Mouse (Mus musculus): ENCODE results near the gene Gja8.

Gja8 gene

DNA sequence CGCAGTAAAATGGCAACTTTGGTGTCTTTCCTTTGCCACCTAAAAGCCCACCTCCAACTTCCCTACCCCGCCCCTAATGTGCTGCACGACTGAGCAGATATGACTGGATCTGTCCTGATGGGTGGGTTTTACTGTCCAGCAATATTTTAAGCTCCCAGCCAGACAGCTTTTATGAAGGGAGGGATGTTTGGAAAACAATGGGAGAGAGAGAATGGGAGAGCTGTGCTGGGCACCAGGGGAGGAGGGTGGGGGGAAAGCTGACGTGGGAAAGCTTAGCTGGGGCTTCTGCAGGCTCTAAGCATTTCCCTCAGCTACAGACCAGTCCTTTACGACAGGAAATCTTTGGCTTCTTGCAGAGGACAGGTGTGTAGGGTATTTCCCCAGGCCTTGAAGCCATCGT lies at the start of gene Gja8:
Gja8 (minus strand) TSS at position 101 of the 400 bp plus-strand sequence.
- DNase-seq (ENCODE audit: low read depth, low spot score) = no peak

DNA sequence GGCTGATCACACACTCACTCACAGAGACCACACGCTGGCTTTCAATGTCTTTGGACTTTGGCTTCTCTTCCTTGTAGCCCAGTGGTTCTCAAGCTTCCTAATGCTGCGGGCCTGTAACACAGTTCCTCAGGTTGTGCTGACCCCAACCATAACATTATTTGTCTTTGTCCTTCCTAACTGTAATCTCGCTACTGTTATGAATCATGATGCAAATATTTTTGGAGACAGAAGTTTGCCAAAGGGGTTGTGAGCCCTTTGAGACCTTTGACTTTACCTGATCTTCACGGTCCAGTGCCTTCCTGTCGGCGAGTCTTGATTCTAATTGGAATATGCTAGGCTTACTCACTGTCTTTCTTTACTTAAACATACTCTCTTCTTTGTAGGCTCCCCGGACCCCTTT lies 48.6 kb upstream of the Gja8 start:
- no peak for DNase-seq (ENCODE audit: low read depth, low spot score)

GRCm38 (mm10) chr3:96970986-96971385 lies 45.2 kb upstream of the Gja8 start:
- no peak for DNase-seq (ENCODE audit: low read depth, low spot score)

DNA sequence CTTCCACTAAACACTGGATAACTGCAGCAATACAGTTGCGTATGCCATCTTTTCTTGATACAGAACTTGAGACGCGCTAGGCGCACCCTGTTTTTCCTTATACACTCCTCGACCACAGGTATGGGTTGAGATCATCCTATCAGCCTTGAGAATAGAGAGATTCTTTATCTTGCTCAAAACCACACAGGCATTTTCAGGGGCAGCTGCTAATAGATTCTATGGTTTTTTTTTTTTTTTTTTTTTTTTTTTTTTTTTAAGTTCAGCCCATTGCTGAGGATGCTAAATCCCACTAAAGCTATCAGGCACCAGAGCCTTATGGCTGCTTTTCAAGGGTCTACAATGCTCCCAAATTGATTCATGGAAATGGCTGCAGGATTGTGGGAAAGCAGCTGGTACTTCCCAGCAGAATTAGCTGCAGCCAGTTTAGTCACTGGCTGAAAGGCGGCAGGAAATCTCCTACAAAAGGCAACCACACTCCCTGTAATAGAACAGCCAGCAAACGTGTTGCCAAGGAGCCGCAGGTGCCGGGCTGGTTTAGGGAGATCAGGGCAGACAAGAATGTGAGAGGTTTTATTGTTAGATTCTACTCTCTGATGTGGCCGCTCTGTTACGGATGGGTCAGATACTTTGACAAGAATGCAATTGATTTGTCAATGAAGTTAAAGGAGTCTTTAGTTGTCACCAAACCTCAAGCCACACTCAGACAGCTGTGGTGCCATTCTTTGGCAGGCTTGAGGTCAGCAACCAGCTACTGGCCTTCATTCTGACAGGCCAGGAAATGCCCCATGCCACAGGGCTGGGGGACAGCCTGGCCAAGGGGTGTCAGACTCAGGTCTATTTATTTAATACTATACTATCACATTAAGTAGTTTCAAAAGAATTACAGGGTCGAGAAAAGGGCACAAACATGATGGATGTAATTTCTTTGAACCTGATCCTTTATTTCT lies 37.5 kb upstream of the Gja8 start:
- DNase-seq (ENCODE audit: low read depth, low spot score) = no peak

DNA sequence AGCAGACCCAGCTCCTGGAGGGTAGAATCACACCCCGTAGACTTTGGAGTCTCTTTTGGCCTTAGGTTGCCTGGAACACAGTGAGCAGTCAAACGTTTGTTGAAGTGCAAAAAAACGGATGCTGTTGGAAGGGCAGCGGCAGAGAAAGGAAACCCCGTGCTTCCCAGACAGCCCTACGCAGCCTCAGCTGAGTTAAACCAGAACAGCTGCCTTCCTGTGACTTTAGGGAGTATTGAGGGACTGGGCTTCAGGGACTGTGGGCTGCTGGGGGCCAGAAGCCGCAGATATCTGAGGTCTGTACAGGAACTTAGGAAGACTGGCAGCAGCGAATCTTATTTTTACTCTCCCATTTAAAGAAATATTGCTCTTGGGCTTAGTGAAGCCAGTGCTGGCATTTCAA lies 34.8 kb upstream of the Gja8 start:
- no peak for DNase-seq (ENCODE audit: low read depth, low spot score)

GRCm38 (mm10) chr3:96953489-96954233 lies 27.8 kb upstream of the Gja8 start:
- no peak for DNase-seq (ENCODE audit: low read depth, low spot score)

DNA sequence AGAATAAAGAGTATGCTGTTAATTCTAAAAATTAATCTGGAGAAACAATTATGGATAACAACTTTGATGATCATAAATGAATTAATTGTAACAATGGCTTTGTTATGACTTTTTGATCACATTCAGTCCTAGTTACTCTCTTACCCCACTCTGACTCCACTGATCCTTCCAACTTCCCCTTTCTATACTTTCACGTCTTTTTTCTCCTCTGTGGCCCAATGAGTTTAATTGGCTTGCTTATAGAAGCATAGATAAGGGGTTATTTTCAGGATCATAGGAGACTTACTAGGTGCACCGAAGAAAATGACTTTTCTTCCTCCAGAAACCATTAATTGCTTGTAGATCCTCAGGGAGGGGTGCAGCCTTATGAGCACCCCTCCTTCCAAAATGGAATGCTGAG lies 16.9 kb upstream of the Gja8 start:
- DNase-seq (ENCODE audit: low read depth, low spot score) = no peak

DNA sequence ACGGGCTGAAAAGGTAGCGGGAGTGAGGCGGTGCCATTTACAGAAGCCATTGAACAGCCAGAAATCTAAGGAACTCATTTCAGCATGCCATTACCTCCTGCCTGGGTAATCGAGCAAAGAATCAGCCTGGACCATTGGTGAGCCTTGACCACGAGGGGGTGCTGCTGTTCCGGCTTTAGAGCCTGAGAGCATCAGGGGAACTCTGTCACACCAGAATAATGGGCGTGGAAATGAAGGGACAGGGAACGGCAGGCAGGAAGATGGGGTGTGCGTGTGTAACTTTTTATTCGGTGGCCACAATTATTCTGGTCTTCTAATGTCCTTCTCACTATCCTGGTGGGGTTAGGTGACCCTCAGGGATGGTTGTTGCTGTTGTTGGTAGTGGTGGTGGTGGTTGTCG lies 12.9 kb upstream of the Gja8 start:
- DNase-seq (ENCODE audit: low read depth, low spot score) = peak; percentile 78

- DNase-seq (ENCODE audit: low read depth, low spot score) = peak; percentile 37
Observed at GRCm38 (mm10) chr3:96937606-96938005, 11.8 kb upstream of the Gja8 start.

GRCm38 (mm10) chr3:96936241-96936640 lies 10.4 kb upstream of the Gja8 start:
- peak; percentile 64 for DNase-seq (ENCODE audit: low read depth, low spot score)

DNA sequence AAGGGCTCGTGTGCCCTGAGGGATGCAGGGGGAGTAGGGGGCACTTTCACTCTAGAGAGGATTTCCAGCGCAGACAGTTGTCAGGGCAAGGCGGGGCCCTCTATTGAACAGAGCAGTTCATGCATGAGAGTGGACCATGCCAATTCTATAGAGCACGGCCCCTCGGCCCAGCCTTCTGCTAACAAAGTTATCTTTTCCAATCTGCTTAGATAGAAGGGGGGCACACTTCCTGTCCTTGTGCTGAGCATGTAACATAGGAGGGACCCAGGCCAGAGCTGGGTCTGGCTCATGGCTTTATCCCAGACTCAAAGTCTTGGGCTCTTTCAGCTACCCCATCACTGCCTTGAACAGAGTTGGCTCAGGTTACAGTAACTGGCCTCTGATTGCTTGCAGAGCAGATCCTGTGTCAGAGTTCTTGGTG lies 5.5 kb upstream of the Gja8 start:
- DNase-seq (ENCODE audit: low read depth, low spot score) = no peak

DNA sequence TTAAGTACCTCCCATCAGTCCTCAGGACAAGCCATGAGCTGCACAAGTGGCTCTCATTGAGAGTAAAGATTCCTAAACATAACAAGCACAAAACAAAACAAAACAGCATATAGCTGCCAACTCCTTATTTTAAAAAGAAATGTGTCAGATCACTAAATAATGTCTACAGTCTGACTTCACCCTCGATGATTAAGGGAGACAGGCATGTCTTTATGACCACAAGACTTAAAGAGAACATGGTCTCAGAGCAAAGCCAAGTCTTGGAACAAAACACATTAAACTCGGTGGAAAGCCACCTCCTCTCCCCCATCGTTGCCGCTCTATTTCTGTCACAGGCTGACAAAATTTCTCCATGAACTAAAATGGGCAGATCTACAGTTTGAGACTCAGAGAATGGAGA lies 1.2 kb downstream of the Gja8 start:
- DNase-seq (ENCODE audit: low read depth, low spot score) = no peak

GRCm38 (mm10) chr3:96920991-96921390 lies 4.8 kb downstream of the Gja8 start:
- DNase-seq (ENCODE audit: low read depth, low spot score) = no peak

DNA sequence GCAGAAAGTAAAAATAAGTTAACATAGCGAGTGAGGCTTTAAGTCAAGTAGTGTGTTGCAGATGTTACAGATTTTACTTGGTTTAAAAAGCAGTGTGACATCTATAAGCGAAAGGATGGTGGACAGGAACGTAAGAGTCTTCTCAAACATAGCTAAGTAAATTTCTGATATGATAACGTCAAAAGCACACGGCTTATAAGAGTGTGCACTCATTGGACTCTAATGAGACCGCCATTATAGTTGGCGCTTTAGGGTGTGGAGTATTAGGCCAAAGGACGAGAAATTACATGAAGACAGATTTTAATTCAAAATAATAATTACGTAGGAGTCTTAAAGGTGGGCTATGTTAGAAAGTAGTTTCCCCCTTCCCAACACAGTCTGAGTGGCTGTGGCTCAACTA lies 20.2 kb downstream of the Gja8 start:
- DNase-seq (ENCODE audit: low read depth, low spot score) = no peak

DNA sequence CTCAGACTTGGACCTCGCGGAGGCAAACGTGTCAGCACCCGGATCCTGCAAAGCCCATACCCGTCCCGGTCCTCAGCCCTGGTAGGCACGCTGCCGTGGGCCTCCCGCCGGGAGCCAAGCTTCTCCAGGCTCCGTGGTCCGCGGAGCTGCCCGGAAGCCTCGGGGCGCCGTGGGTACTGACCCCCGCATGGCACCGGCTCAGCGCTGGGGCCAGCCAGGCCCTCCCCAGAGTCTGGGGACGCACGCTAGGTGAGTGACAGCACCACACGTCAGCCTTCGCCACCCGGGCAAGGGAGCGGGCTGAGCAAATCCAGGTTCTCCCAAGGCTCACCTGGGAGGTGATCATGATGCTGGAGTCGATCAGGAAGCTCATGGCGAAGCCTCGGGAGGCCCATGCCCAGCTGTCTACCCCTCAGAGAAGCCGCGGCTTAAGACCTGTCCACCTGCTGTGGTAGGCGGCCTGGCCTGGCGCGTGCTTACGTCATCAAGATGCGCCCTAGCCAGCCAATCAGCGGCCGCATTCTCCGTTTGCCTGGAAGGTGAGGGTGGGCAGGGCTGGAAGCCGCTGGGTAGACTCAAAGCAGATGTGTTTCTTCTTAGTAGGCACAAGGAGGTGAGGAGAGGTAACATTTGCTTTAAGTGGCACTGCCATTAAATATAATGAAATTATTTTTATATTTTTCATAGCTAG lies 20.8 kb downstream of the Gja8 start, which contains the start of gene Gpr89:
Gpr89 (minus strand) TSS at position 496 of the 691 bp plus-strand sequence.
- DNase-seq (ENCODE audit: low read depth, low spot score) = peak; percentile 75

- no peak for DNase-seq (ENCODE audit: low read depth, low spot score)
Observed at GRCm38 (mm10) chr3:96904393-96904792, 21.4 kb downstream of the Gja8 start, which contains the start of gene Gja5. Gene Gja5, plus strand, starts transcription at chr3:96904693.

DNA sequence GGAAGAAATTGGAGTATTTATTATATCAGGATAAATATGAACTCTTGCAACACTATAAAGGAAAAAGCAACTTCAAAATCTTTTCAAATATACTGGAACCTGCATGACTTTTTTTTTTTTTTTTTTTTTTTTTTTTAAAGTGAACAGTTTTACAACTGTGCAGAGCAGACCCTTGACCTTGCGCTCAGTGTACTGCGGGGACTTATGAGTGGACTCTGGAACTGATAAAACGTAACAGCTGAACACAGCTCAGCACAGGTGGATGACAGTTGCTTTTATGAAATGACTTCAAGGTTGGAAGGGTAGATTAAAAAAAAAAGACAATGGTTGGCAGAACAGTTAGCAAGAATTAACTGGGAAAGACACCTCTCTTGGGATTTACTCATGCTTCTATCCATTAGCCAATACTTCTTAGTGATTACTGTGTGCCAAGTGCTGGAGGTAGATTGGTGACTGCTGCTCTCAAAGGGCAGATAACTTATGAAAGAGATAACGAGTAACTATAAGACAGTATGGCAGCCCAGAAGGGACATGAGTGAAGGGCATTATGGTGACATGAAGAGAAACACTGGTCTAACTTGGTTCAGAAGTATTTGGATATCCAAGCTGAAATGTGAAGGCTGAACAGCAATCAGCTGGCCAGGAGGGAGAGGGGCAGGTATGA lies 23.4 kb downstream of the Gja8 start:
- DNase-seq (ENCODE audit: low read depth, low spot score) = no peak

DNA sequence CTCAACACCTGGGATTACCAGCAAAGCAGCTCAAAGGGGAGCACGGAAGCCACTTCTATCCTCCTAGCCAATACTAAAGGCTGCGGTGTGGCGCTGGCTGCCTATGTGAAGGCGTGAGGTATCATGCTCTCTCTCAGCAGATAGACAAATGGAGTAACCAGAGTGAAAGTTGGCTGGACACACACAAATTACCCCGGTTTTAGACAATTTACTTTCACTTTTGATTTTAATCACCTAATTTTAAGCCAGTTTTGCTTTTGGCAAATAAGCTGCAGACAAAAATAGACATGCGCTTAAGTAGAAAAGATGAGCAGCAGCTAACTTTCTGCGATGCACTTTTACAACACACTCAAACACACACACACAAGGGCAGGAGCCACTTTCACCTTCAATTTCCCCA lies 42.1 kb downstream of the Gja8 start:
- no peak for DNase-seq (ENCODE audit: low read depth, low spot score)

DNA sequence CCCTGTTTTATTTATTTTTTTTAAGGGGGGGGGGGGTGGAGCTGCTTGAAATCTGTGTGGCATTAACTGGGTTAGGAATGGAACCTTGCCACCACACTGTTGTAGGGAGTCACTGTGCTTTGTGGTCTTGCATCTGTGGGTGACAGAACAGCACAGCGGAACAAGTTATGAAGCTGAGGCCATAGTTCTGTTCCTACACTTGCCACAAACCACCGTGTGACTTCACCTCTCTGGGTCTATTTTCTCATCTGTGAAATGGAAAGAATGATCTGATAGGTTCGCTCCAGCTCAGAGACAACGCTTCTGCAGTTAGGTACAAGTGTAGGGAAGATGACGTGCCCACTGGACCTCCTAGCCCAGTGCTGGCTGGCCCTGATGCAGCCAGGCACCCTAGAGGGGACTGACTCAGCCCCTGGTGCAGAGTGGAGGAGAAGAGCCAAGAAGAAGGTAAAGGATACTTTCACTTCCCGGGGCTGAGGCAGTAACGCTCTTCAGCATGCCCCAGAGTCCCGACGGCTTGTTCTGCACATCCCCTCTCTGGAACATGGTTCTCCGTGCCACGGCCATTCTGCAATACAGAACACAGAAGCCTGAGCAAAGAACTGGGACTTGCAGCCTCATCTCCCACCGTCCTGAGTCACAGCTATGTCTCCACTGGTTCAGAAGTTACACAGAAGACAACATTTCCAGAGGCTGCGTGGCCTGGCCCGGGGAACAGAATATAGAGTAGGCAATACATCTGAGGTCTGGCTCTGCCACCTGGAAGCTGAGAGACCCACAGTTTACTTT lies 43.6 kb downstream of the Gja8 start:
- DNase-seq (ENCODE audit: low read depth, low spot score) = no peak

DNA sequence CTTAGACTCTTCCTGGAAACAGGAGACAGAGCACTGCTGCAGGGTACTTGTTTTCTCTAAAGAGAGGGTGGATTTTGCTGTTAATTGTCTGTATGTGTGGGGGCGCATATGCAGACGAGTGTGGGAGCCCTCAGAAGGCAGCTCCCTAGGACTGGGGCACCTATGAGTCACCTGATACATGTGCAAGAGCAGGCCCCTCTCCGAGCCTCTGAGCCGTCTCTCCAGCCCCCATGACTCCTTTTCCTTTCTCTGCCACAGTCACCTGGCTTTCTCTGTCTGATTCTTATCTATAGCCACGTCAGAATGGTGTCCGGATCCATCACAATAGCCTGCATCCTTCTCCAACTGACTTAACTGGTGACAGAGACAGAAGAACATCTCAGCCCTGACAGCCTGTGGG lies 44.3 kb downstream of the Gja8 start:
- no peak for DNase-seq (ENCODE audit: low read depth, low spot score)

DNA sequence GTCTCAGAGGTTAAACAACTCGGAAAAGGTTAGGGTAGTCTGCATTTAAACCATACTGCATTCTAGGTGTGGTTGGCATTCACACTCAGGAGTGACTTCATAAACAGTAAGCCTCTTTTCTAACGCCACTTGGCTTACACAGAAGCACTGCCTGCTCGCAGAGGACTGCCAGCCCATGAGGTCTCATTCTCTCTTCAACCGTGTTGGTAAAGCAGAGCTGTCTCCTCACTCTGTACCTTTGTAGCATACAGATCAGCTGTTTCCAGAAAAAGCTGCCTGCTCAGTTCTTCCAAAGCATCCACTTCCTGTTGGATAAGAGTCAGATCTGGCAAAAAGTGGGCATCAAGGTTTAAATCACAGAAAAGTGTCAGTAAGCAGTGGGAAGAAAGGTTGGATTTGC lies 45.4 kb downstream of the Gja8 start:
- DNase-seq (ENCODE audit: low read depth, low spot score) = no peak
